Mouse (Mus musculus) neural tube, embryonic 10.5 days (tissue): Measurements from ENCODE around the gene Sgcg.

ENCODE experiments used
- DNase-seq: peaks from one replicate; pipeline ENCODE4 v3.0.0-alpha.2; 2017; ENCODE audit warnings: low spot score; ENCODE audit errors: extremely low spot score

Gene Sgcg

DNA sequence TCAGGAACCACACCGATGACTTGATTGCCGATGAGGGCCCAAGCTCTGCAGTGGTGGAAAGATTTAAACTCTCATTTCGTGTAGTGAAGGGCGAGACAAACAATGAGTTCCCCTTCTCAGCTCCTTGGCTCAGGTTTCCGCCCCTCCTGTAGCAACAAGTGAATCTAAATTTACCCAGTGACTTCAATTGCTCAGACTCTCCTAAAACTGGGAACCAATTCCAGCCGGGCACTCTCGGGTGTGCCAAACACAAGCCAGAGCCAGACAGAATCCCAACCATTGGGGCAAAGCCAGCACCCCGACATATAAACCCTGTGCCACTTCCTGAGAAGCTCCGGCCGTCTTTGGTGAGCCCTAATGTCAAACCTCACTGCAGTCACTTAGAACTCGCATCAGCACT, at the start of gene Sgcg:
Gene Sgcg, minus strand, starts transcription at position 139 of the 400 bp plus-strand sequence.
- DNase-seq: no peak

- no peak for DNase-seq
Measured at GRCm38 (mm10) chr14:61303969-61304609, 45.8 kb upstream of the Sgcg start.

DNA sequence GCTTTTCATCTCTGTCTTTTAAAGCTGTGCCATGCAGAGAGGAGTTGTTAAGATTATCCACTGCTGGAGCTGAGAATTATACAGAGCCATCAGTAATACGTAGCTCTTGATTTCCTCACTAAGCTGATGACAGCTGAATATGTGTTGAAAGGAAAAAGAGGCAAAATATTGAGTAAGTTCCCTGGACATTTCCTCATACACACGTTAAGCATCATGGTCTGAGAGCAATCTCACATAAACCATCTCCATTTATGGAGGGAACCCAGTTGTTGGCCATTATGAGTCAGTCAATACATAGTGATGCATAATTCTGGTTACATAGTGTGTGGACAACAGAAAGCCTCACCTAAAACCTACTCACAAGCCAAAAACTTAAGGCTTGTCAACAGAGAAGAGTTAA, 44.1 kb upstream of the Sgcg start:
- DNase-seq: no peak

DNA sequence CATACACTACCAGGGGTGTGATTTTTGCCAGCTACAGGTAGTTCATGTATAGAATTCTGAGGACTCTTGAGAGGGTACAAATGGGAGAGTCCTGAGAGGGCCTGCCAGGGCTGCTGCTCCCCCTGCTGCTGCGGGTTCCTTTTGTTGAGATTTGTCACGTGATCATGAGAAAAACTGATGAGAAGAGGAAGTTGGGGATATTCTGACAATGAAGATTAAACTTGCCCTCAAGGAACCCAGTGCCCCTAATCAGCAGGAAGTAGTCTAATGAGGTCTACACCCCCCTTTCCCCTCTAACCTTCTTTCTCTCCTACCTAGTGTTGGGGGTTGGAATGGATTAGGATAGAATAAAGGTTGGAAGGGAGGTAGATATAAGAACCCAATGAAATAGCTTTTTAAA, 43.0 kb upstream of the Sgcg start:
- no peak for DNase-seq

DNA sequence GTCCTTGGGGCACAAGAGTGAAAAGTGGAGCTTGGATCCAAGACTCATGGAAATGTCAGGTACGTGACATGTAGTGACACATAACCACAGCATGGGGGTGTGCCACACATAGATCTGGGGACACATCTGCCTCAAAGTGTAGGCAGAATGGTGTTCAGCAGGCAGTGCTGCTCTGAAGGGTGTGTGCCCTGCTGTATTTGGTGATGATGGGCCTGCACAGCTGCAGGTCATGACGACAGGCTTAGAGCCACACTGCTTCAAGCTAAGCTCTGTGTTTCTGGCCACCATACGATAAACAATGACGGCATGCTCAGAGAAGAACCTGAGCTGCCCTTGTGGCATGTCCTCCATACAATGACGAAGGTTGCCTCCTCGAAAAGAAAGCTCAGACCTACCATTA, 41.5 kb upstream of the Sgcg start:
- no peak for DNase-seq

DNA sequence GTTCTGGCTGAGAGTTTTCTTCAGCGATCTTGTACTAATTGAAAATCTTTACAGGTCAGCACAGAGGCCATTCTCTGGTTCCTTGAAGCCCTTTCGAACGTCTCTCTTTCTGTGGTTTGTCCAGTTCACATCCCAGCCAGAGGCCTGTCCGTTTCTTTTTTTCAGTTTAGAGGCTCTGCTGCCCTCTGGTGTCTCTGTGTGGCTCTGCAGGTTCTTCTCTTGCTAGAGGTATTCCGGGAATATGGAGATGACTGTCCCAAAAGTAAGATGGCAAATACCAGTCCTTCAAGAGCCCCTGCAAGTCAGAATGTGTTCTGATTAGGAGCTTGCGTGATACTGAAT, 36.4 kb upstream of the Sgcg start:
- DNase-seq: peak; percentile 70

DNA sequence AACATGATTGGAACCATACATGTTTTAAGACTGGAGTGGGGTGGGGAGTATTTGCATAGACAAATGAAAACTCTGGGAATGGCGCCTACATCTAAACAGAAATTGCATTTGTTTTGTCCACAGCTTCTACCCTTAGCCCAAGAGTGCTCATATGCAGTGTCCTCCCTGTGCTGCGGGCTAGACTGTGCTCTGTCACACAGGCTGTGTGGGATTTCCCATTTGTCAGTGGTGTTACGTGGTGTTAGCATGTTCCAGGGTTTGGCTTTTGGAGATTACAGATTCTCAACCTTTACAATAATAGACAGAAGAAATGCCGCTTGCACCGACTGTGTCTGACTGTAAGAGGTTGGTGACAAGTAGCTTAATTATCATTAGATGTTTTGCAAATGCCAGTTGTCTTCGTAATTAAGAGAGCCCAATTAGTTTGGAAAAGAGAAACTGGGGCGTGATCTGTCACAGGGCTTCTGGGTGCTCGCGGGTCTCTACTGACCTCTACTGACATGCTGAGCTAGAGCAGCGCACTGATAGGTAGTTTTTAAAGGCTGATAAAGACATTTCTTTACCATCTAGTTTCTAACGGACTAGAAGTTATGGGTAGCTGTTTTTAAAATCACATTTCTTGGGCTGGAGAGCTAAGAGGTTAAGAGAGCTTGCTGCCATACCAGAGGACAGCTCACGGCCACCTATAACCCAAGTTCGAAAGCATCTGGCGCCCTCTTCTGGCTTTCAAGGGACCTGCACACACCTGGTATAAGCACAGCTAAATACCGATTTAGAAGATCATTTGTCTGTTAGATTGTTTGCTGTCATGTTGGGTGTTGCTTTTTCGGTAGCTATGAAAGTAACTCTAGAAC, 35.8 kb upstream of the Sgcg start:
- DNase-seq: peak; percentile 43

- DNase-seq: no peak
Measured at GRCm38 (mm10) chr14:61290664-61291063, 32.4 kb upstream of the Sgcg start.

- no peak for DNase-seq
Measured at GRCm38 (mm10) chr14:61288606-61289286, 30.5 kb upstream of the Sgcg start.

- no peak for DNase-seq
Measured at GRCm38 (mm10) chr14:61278676-61279300, 20.5 kb upstream of the Sgcg start.

- peak; percentile 46 for DNase-seq
Measured at GRCm38 (mm10) chr14:61277285-61277684, 19.0 kb upstream of the Sgcg start.

DNA sequence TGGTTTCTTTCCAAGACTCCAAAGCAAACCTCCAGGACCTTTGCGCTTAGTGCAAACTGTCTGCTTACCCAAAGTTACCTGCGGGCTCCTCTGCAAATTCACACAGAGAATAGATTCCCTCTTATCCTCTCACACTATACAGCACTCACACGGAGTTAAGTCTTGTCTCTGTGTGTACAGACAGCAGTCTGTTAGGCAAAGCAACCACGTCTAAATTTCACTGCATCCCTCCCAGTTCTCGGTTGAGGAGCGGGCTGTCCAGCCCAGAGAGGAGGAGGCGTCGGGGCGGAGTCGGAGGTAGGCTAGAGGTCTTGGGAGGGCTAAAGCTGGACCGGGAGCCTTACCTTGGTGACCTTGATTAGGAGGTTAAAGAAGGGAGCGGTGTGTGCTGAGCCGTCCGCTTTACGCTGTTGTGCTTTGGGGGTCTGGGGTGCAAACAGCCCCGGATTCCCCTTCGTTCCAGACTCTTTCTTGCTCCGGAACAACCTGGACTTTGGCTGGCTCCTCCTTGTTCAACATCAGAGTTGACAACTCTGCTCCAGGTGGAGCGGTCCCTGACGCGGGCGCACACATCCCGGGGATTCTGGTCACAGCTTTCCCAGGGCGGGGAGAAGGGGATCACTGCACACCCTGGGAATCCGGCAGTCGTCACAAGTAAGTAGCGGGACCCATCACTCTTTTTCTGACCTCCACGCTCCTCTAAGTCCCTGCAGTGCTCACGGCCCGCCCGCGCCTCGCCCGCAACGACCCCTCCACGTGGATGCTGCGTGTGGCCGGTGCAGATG, 16.3 kb upstream of the Sgcg start:
- DNase-seq: peak; percentile 22

DNA sequence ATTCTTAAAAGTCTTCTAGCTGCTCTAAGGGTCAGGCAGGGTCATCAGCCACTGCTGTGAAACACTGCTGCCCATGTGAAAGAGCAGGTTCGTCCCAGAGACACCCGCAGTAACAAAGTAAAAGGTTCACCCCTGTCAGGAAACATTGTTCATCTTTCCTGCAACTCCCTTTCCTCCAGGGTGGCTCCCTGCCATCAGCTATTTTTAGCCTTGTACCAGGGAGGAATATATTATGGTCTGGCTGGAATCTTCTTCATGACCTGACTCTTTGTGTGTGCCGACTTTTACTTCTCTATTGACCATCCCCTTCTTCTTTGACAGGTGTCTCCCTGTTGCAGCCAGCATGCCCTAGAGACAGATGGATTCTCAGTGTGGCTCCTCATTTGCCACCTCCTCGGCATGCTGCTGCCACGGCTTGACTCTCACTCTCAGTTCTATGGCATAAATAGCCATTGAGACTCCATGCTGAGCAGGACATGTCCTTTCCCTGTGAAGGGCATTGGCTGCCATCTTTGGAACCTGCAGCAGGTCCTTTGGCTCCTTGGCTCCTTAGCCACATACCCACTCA, 9.7 kb upstream of the Sgcg start:
- DNase-seq: no peak

GRCm38 (mm10) chr14:61259084-61259483, 794 bp upstream of the Sgcg start:
- no peak for DNase-seq

- DNase-seq: no peak
Measured at GRCm38 (mm10) chr14:61252596-61253388, 5.5 kb downstream of the Sgcg start.

- DNase-seq: no peak
Measured at GRCm38 (mm10) chr14:61246444-61246843, 11.8 kb downstream of the Sgcg start.

DNA sequence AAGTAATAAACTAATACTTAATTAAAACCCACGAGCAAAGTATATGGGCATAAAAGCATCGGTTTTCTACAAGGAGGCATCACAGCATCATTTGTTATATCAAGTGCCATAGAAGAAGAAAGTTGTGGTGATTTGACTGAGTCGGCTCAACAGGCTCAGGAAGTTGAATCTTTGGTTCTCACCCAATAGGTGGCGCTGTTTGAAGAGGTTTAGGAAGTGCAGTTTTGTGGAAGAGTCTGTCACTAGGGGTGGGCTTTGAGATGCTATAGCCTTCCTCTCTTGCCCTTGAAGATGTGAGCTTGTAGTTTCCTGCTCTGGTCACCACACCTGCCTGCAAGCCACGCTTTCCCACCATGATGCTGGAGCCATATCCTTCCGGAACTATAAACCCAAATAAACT, 15.7 kb downstream of the Sgcg start:
- no peak for DNase-seq

DNA sequence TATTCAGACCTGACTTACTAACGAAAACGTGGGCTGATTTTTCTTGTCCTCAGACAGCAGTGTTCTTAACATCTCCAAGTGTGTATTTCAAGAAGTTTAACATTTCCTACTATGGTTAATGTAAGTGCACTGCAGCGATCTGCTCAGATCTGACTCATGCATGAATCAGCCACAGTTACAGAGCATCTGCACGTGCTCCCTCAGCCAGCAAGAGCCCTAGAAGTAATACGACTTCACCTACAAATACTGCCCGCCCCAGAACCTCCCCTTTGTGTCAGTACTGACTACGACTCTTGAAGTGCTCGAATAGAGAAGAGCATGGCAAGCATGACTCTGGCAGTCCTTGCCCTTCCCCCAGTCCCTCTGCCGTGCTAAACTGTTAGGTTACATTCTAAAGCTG, 19.5 kb downstream of the Sgcg start:
- DNase-seq: no peak

DNA sequence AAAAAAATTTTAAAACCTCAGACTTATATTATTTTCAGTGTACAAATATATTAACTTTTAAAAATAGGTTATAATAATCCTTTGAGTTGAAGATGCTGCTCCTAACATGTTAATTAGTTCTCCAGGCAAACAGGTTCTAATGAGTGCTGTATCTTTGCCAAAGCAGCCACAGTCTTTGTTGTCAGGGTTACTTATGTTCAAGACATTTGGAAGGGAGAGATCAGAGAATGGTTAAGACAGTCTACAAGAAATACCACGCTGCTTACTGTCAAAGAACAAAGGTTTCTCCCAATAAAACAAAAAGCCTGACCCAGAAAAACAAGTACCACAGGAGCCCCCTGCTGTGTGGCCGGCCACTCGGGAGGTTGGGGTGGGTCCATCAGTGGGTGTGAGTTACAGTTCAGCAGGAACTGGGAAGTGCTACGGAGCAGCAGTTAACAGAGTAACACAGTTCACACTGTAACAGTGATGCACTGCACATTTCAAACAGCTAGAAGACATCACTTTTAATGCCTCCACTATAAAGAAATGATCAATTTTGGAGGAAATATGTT, 21.1 kb downstream of the Sgcg start:
- no peak for DNase-seq
